In the genomic region with DNA sequence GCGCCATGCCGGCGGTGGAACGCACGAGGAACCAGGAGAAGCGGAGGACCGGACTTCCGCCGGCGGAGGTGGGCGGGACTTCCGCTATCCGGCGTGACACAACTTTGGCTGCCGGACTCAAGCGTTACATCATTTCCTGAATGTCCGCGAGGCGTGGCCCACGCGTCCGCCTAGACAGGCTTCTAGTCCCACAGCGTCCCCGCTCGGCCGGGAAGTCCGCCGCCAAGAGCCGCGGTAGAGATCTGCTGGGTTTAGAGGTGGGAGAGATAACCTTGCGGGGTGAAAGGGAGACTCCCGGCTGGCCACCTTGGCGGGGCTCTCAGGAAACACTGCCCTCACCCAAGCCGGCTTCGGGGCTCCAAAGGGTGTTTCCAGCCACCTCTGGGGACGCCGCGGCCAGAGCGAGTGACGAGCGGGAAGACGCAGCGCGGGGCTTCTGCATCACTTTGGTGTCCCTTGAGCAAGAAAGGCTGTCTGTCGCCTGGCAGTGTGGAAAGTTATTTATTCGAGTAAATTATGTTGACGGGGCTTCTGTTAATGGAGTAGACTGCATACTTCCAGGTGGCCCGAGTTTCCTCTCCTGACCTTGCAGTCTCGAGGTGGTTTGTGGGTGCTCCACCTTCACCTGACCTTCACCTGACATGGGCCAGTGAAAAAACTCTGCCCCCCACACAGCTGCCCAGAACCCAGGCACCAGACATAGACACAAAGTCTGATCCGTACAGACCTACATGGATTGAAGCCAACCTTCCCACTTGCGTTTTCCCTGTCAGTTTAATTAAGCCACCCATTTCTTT, we compare ENCODE assay signal across 8 mouse cellular contexts. TPM values are rescaled to one million over a fixed set of nuclear protein-coding genes. Genes with fewer than 3 reads are reported as not detected.
DNase-seq lines count a peak whose midpoint lies in the region; ATAC-seq lines count a peak whose summit lies in the region.

Gene Gtpbp4, minus strand, starts transcription at position 94 of the 797 bp plus-strand sequence.

- peak within 1 kb of the TSS; percentile 59 for H3K4me2 ChIP-seq in hindbrain, embryonic 11.5 days (replicated peaks; ENCODE audit: low read depth, low read length)

- DNase-seq in Muller cell, postnatal 12 days (ENCODE audit: inconsistent ontology term): peak; percentile 98
- peak; percentile 98 for DNase-seq in cerebellum, adult 9-11 months
- DNase-seq in frontal cortex, adult 2 months (ENCODE audit: extremely low spot score in 1 of 2, low spot score in 1 of 2): peak; percentile 96 to 98
- DNase-seq in hindbrain, embryonic 11.5 days (ENCODE audit: low spot score): peak; percentile 97
- DNase-seq in layer of hippocampus, postnatal 10 days (ENCODE audit: low spot score in 2 of 2): peak; percentile 96
- peak; percentile 97 for DNase-seq in lung, postnatal 10 days
- peak; percentile 94 for DNase-seq in ovary, postnatal 36 days (ENCODE audit: low spot score)
- peak; percentile 94 for DNase-seq in thymus, postnatal 25 days

- peak within 1 kb of the TSS; percentile 82 for H3K9ac ChIP-seq in hindbrain, embryonic 11.5 days (ENCODE audit: low read depth, low read length)

- H3K4me1 ChIP-seq in hindbrain, embryonic 11.5 days (replicated peaks; ENCODE audit: control insufficient read depth, insufficient read depth, low read length): peaks cover 3% of the 10 kb centered on the region; the same call in 1 of the 2 replicates

- H3K36me3 ChIP-seq in hindbrain, embryonic 11.5 days (ENCODE audit: control insufficient read depth, insufficient read depth, low read length): no peaks in the 10 kb centered on the region

- no peaks in the 10 kb centered on the region for H3K27me3 ChIP-seq in hindbrain, embryonic 11.5 days (ENCODE audit: control insufficient read depth, insufficient read depth, low read length)

- no peaks in the 10 kb centered on the region for H3K9me3 ChIP-seq in hindbrain, embryonic 11.5 days (ENCODE audit: control insufficient read depth, low read length)

- peak; percentile 98 for ATAC-seq in hindbrain, embryonic 11.5 days (ENCODE audit: low FRiP score)

- peak within 1 kb of the TSS; percentile 85 for H3K4me3 ChIP-seq in hindbrain, embryonic 11.5 days (ENCODE audit: low read depth, low read length)

- WGBS in hindbrain, embryonic 11.5 days: under 1% methylated on average over 51 of the region's 51 CpGs

- H3K27ac ChIP-seq in hindbrain, embryonic 11.5 days (ENCODE audit: low read depth, low read length): peak within 1 kb of the TSS; percentile 55; the same call in 1 of the 2 replicates

RNA-seq across cellular contexts. Expression of gene Gtpbp4, which starts in this region (rescaled TPM):
- polyA plus RNA-seq in frontal cortex, adult 2 months (2012; rRNA removed): 21.5 and 23.4 TPM in 2 replicates
- polyA plus RNA-seq in hindbrain, embryonic 11.5 days (2014; fragmentation: Nextera tagmentation; extraction: Ambion mirVana): 110 and 113 TPM in 2 replicates
- total RNA-seq in layer of hippocampus, postnatal 10 days (2021): 10 to 100 TPM; 43.2 to 43.4 TPM

Comparison
In these comparisons a context has a peak if more than half of its experiments do, and no peak if none do; other contexts are left out.
1. Peak in every context shown above with its lines: DNase-seq, ATAC-seq, H3K4me3 ChIP-seq and H3K27ac ChIP-seq.